Mouse (Mus musculus) gastrocnemius, postnatal 36 days (tissue): ENCODE data around the gene Homer2. TPM values are rescaled to one million over a fixed set of nuclear protein-coding genes. Genes with fewer than 3 reads are reported as not detected.

Source experiments
- DNase-seq, 2 experiments: peaks; one replicate each; pipeline ENCODE4 v3.0.0; 2022
- intact Hi-C: fragments of 180-260 bp; cut with DNase I; formaldehyde crosslinking; loops from one replicate; pipeline ENCODE4 v1.15.1; 2025
- total RNA-seq, 2 experiments: library from RNA; stranded (reverse); gene quantifications; 2 replicates each; pipeline ENCODE4 v1.2.3; 2021

Gene Homer2
- total RNA-seq, 2 experiments from 2014 or later, result 42.9 to 66.0 TPM

DNA sequence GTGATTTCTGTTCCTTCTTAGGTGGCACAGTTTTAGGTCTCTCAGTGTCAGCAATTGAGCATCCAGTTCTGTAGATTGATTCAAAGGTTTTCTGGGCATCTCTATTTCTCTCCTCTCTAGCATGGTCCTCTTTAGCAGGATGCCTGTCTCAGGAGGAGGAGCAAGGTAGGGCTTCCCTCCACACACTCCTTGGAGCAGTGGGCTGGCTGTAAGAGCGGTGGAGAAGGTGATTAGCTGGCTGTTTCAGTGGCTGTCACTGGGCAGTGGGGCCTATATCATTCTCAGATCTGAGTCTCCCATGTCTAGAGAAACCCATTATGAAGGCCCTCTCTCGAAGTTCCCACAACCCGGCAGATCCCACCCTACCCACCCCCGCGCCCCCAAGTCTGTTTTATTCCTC is 139.9 kb downstream of the Homer2 start:
- no peak for DNase-seq
- intact Hi-C loops, result loop anchor here (10.0 kb wide), 1 partner anchor 113 kb away; the partner anchor contains the start of gene Cpeb1

DNA sequence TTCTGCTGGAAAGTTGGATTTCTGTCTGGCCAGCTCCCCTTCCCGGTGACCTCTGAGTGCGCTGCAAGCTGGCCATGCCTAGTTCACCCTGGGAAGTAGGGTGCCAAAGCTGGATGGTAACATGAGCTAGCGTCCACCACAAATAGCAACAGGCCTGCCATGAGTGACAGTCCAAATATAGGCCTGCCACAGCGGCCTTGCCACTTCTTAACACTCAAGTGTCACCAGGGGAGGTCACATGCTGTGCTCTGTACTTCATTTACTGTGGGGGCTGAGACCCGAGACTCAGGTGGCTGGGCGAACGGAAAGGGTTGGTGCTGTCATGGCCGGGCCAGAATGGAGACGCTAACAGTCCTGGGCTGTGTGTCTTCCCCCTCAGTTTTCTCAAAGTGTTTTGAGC is 140.4 kb downstream of the Homer2 start, which contains the start of gene Fsd2:
Fsd2 (minus strand) TSS at position 53 of the 400 bp plus-strand sequence.
- intact Hi-C loops, result loop anchor here (10.0 kb wide), 1 partner anchor 112 kb away; the partner anchor contains the start of gene Cpeb1
- peak in 1 of 2 experiments; percentile 45 for DNase-seq

DNA sequence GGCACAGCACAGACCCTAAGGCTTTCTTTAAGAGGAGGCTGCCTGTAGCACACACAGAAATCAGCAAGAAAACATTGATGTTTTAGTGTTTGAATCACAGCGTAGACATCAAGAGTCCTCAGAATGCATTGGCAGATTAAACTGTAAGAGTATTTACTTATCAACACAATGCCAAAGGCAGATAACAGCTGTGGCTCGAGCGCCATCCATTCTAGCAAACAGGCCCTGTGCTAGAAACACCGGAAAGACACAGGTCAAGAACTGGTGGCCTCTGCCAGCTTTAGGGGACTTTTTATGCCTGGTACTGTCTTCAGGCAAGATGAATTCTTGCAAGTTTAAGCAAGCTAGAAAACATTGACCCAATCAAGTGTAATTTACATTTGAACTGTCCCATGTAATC is 141.0 kb downstream of the Homer2 start:
- intact Hi-C loops, result loop anchor here (10.0 kb wide), 1 partner anchor 112 kb away; the partner anchor contains the start of gene Cpeb1

GRCm38 (mm10) chr7:81565381-81566055 is 141.8 kb downstream of the Homer2 start:
- intact Hi-C loops, result loop anchor here (10.0 kb wide), 1 partner anchor 111 kb away; the partner anchor contains the start of gene Cpeb1
- DNase-seq, result no peak

More for the DNA sequence above, 141.0 kb downstream of the Homer2 start:
- DNase-seq, result no peak

GRCm38 (mm10) chr7:81564766-81565165 is 142.6 kb downstream of the Homer2 start:
- intact Hi-C loops, result loop anchor here (10.0 kb wide), 1 partner anchor 110 kb away; the partner anchor contains the start of gene Cpeb1

DNA sequence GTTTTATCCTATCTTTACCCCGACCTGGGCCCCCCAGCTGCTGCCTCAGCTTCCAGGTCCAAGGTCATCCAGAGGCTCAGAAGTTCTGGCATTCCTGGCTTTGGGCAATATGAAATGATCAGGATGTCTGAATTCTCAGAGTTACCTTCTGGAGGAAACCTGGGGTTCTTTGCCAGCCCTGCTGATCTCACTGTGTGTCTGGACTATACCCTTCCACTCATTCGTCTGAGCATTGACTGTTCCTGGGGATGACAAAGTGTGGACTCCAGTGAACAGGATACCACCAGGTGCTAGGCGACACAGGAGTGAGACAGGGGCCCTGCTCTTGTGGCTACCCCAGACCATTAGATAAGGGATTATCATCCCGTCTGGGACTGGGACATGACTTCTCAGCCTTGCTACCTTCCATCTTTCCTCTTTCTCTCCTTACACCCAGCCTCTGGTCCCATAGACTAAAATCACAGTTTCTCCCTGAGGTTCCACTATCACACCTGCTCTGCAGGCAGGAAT is 143.8 kb downstream of the Homer2 start:
- intact Hi-C loops, result loop anchor here (10.0 kb wide), 1 partner anchor 109 kb away; the partner anchor contains the start of gene Cpeb1
- DNase-seq, result no peak

More at GRCm38 (mm10) chr7:81564766-81565165, 142.6 kb downstream of the Homer2 start:
- no peak for DNase-seq

GRCm38 (mm10) chr7:81561211-81561610 is 146.1 kb downstream of the Homer2 start:
- no peak for DNase-seq
- intact Hi-C loops, result loop anchor here (10.0 kb wide), 1 partner anchor 106 kb away; the partner anchor contains the start of gene Cpeb1

DNA sequence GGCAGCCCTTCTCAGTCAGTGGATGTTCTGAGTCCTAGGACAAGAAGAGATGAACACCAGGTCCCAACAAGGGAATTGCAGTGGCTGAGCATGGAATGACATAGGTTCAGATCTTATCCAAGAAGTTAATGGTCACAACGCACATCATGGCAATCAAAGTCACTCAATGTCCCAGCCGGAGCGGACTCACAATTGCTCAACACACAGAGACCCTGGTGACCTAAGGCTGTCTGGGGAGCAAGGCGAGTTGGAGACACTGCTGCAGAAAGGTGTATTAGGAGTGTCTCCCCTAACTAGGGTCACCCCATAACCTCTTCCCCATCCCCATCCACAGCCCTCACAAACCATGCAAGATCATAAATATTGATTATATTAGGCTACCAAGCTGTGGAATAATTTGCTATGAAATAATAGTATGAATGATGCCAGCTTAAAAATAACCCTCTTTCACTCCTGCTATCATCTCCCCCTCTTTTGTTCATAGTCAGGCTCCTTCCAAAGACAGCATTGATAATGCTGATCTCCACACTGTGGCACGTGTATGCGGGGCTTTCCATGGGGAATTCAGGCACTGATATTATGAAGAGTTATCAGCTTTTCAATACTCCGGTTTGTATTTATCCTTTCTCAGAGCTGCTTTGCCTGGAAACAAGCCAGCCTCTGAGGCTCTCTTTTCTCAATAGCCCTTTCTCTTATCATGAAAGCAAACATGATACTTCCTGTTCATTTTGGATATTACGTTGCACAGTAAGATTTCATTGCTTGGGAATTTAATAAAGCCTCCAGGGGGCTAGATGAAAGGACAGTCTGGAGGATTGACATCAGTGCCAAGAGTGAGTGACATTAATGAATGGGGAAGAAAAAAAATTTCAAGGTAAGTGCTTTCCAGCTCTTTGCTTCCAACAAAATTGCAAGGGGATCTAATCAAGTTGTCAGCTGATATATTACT is 147.0 kb downstream of the Homer2 start:
- no peak for DNase-seq
- intact Hi-C loops, result loop anchor here (10.0 kb wide), 1 partner anchor 106 kb away; the partner anchor contains the start of gene Cpeb1

- DNase-seq, result no peak
- intact Hi-C loops, result no loop called here
Observed at GRCm38 (mm10) chr7:81559231-81559980, 147.9 kb downstream of the Homer2 start.

DNA sequence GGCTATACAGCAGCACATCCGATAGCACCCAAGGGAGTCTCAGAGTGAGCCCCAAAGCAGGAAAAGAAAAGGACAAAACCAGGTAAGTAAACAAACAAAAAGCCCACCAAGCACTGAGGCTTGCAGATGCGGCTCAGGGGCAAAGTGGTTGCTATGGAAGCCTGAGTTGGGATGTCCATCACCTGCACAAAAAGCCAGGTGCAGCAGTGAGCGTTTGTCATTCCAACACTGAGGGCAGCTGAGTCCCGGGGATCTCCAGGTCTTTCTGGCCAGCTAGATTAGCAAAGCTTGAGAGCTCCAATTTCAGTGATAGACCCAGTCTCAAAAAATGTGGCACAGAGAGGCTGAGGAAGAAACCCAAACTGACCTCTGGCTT is 149.4 kb downstream of the Homer2 start:
- no peak for DNase-seq
- intact Hi-C loops, result no loop called here

DNA sequence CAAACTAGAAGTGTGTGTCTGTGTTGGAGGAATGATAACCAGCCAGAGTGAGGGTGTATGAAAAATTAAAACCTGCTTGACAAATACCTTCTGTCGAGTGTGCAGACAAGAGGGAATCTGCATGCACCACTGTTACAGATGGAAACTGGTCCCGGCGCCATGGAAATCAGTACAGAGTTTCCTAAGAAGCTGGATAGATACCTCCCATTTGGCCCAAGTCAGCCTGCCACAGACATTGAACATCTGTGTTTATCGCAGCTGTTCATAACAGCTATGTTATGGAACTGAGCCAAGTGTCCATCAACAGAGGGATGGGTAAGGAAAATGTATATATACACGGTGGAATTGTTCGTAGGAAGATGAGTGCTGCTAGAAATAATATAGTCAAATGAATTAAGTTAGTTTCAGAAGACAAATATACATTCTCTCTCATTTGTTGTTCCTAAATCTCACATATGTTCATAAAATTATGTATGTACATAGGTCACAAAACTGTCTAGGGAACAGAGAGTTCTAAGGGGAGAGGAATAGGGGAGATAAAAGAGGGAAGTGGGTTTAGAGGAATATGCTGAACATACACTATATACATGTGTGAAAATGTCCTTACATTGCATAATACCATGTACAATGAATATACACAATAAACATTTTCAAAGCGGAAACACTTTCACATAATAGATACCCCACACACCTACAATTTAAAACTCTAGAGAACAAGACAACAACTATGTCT is 149.9 kb downstream of the Homer2 start:
- no peak for DNase-seq
- intact Hi-C loops, result no loop called here

- DNase-seq, result no peak
- intact Hi-C loops, result no loop called here
Observed at GRCm38 (mm10) chr7:81556839-81557238, 150.5 kb downstream of the Homer2 start.

DNA sequence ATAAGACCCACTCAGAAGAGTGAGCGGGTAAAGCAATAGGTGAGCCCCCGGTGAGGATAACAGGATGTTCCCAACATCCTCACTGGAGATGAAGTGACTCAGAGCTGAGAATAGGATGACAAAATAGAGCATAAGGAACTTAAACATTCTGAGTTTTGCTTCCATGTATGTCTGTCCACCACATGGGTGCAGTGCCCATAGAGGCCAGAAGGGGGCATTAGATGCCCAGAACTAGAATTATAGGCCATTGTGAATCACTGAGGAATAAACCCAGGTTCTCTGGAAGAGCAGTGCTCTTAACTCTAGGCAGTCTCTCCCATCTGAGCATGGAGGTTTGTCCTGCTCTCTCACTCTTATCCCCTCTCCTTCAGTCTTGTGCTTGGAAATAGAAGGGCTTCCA is 153.0 kb downstream of the Homer2 start:
- no peak for DNase-seq

DNA sequence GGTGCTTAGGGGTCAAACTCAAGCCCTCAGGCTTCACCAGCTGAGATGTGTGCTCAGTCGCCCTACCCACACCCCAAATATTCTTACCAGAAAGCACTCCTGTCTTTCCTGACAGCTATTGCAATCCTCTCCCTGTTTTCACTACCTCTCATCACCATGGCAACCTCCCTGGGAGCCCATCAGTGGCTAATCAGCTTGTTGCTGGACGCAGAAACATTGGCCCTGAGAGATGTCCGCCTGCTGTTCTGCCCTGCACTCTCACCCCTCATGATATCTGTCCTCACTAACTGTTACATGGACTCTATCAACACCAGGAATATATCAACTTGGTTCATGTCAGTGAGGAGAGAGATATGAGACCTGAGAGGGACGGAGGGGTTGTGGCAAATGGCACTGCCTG is 153.7 kb downstream of the Homer2 start:
- intact Hi-C loops, result no loop called here
- no peak for DNase-seq

More for the DNA sequence above, 153.0 kb downstream of the Homer2 start:
- intact Hi-C loops, result no loop called here

Other genes starting within 250 kb of the Homer2 start
- gene Ap3b2, start 213.6 kb downstream of the Homer2 start, total RNA-seq, result under 1 TPM; 0.59 to 0.62 TPM
- gene BC048679, start 209.2 kb downstream of the Homer2 start, total RNA-seq, result 1 to 10 TPM; 2.3 to 3.5 TPM
- gene Fsd2, start 140.6 kb downstream of the Homer2 start, total RNA-seq, result 100 to 1,000 TPM; 283 to 325 TPM
- 1 to 10 TPM; 7.1 to 7.7 TPM for gene Whamm, start 136.3 kb downstream of the Homer2 start, total RNA-seq
- 10 to 100 TPM; 17.7 to 23.7 TPM for gene Ramac, start 55.4 kb upstream of the Homer2 start, total RNA-seq
- 10 to 100 TPM; 16.2 to 16.3 TPM for gene 3110040N11Rik, start 82.0 kb upstream of the Homer2 start, total RNA-seq
- 100 to 1,000 TPM; 121 to 158 TPM for gene Btbd1, start 121.9 kb upstream of the Homer2 start, total RNA-seq
- not detected for gene Gm10160, start 148.3 kb upstream of the Homer2 start, total RNA-seq
- 10 to 100 TPM; 10.8 to 13.5 TPM for gene Tm6sf1, start 151.5 kb upstream of the Homer2 start, total RNA-seq
- gene Hdgfl3, start 226.9 kb upstream of the Homer2 start, total RNA-seq, result 1 to 10 TPM; 1.8 to 2.2 TPM